Mouse (Mus musculus) stomach, embryonic 14.5 days (tissue): ENCODE data around the gene Gpr87. TPM values are rescaled to one million over a fixed set of nuclear protein-coding genes. Genes with fewer than 3 reads are reported as not detected.

Experiments
- ATAC-seq: fragments of 200-750 bp; cut with Nextera tagmentation; 2 replicates; pipeline ENCODE4 v1.8.0; 2017; ENCODE audit warnings: low read depth, moderate TSS enrichment; ENCODE audit not compliant: insufficient number of reproducible peaks, insufficient read depth, low FRiP score
- H3K27ac ChIP-seq: fragments of 300-500 bp; sonication (generic); 2 replicates; pipeline ENCODE4 v1.5.1; 2014; ENCODE audit warnings: mild to moderate bottlenecking, low read length, moderate library complexity, mixed read lengths
- H3K27me3 ChIP-seq: fragments of 300-500 bp; sonication (generic); 2 replicates; pipeline ENCODE4 v1.6.1; 2014; ENCODE audit warnings: low read length, control low read depth, mixed read lengths; ENCODE audit not compliant: control insufficient read depth, insufficient read depth
- H3K36me3 ChIP-seq: fragments of 300-500 bp; sonication (generic); 2 replicates; pipeline ENCODE4 v1.6.1; 2014; ENCODE audit warnings: mild to moderate bottlenecking, control low read depth, low read length, moderate library complexity, mixed read lengths; ENCODE audit not compliant: control insufficient read depth, insufficient read depth
- H3K4me1 ChIP-seq: fragments of 300-500 bp; sonication (generic); 2 replicates; pipeline ENCODE4 v1.6.1; 2014; ENCODE audit warnings: low read length, control low read depth, mixed read lengths; ENCODE audit not compliant: control insufficient read depth, insufficient read depth
- H3K4me2 ChIP-seq: fragments of 300-500 bp; sonication (generic); replicated peaks from 2 replicates; pipeline ENCODE4 v1.6.1; 2014; ENCODE audit warnings: low read depth, low read length, control low read depth
- H3K4me3 ChIP-seq: fragments of 300-500 bp; sonication (generic); 2 replicates; pipeline ENCODE4 v1.5.1; 2014; ENCODE audit warnings: low read depth, low read length, control low read depth
- H3K9ac ChIP-seq: fragments of 300-500 bp; sonication (generic); replicated peaks from 2 replicates; pipeline ENCODE4 v1.6.1; 2014; ENCODE audit warnings: low read depth, mild to moderate bottlenecking, control low read depth, low read length, moderate library complexity, mixed read lengths
- H3K9me3 ChIP-seq: fragments of 300-500 bp; sonication (generic); 2 replicates; pipeline ENCODE4 v1.6.1; 2016; ENCODE audit warnings: low read depth, low read length, control low read depth; ENCODE audit not compliant: control insufficient read depth
- WGBS: fragments of 180-500 bp; shearing (Covaris S2); extraction: QIAGEN DNeasy Blood & Tissue Kit; methylation state at CpG from one replicate; pipeline ENCODE4 v1.1.7; 2014; 5-methylcytosine and 5-hydroxymethylcytosine counted together
- polyA plus RNA-seq: library from polyadenylated mRNA; unstranded; fragments of >200 nt; fragmentation: Nextera tagmentation; extraction: Ambion mirVana; gene quantifications from 2 replicates; pipeline ENCODE4 v1.2.1, GENCODE M21; 2014

The Gpr87 gene
- polyA plus RNA-seq, result 5.7 and 9.5 TPM in 2 replicates

DNA sequence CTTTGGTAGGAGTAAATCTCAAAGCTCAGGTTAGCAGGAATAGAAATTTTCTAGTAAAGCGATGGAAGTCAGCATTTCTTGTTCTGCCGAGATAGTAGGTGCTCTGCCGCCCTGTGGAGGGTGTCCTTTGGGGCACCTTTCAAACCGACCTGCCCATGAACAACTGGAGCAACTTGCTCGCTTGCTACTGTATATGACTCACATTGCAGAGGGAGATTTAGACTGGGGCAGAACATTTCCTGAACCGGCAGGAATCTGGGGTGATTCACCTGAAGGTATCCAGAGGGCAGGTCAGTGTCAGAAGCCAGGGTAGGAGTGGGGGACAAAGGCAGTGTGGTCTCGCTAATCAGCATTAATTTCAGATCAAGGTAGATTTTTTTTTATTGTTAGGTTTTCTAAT lies at the start of gene Gpr87:
Gene Gpr87 (minus strand): TSS at position 167 of the 400 bp plus-strand sequence.
- H3K9me3 ChIP-seq, result no peaks in the 10 kb centered on the region
- 78% methylated on average over 7 of the region's 7 CpGs for WGBS
- no peak within 1 kb of the TSS for H3K9ac ChIP-seq
- no peak for ATAC-seq
- H3K4me3 ChIP-seq, result no peak within 1 kb of the TSS
- H3K36me3 ChIP-seq, result no peaks in the 10 kb centered on the region
- no peak within 1 kb of the TSS for H3K4me2 ChIP-seq
- H3K27ac ChIP-seq, result peak within 1 kb of the TSS; percentile 15; the same call in 1 of the 2 replicates
- H3K27me3 ChIP-seq, result no peaks in the 10 kb centered on the region
- no peaks in the 10 kb centered on the region for H3K4me1 ChIP-seq

DNA sequence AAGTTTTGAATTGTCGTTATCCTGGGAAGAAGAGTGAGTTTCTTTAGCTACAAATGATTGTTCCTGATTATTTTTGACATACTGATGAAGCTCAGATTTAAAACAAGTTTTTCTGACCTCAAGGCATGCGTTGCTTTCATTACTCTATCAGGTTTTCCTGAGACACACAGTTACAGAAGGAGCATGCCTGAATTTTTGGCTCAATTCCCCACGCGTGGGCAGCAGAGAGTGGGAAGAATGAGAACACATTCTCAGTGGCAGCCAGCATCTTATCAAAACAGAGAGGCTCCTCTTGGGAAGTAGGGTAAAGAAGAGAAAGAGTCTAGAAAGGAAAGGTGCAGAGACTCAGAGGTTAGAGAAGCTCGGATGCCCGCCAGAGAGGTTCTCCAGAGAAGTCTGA lies 48.5 kb upstream of the Gpr87 start:
- WGBS, result 66% methylated on average over 6 of the region's 6 CpGs
- Histone ChIP-seq H3K27ac (no peak overlapping the region), H3K4me1 (no peaks in the 10 kb centered on the region), H3K4me3 (no peak overlapping the region), H3K36me3 (no peaks in the 10 kb centered on the region), H3K9ac (no peak overlapping the region), H3K4me2 (no peak overlapping the region), H3K9me3 (no peaks in the 10 kb centered on the region), H3K27me3 (no peaks in the 10 kb centered on the region)
- ATAC-seq, result no peak

DNA sequence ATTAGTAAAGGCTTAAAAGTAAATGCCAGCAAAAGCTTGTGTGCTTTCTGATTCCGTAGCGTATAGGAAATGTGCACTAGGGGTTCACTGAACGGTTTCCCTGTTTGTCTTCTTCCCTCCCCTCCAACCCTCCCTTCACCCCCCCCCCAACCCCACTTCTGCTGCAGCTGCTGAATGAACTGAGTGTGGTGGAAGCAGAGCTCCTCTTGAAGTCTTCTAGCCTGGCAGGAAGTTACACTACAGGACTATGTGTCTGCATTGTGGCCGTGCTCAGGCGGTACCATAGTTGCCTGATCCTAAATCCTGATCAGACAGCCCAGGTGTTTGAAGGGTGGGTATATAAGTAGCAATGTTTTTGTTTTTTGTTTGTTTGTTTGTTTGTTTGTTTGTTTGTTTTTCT lies 40.0 kb upstream of the Gpr87 start:
- no peak overlapping the region for H3K9ac ChIP-seq
- no peak overlapping the region for H3K4me2 ChIP-seq
- H3K27me3 ChIP-seq, result no peaks in the 10 kb centered on the region
- ATAC-seq, result no peak
- H3K27ac ChIP-seq, result no peak overlapping the region
- no peaks in the 10 kb centered on the region for H3K4me1 ChIP-seq
- no peaks in the 10 kb centered on the region for H3K36me3 ChIP-seq
- H3K9me3 ChIP-seq, result no peaks in the 10 kb centered on the region
- WGBS, result 74% methylated on average over 5 of the region's 5 CpGs
- no peak overlapping the region for H3K4me3 ChIP-seq

DNA sequence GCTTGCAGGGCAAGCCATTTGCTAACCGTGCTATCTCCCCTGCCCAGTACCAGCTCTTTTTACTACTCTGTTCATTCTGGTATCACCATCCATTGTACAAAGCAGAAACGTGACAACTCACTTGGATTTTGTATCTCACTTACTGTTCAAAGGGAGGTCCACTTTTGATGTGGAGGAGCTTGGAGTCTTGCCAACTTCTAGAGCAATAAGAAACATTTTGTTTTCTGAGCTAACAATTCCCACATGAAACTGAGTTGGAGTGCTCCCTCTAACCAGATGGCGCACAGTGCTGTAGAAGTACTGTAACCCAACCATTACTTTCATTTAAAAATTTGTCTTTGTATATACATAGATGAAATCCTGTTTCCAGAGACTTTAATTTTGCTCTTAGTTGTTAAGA lies 36.0 kb upstream of the Gpr87 start:
- H3K9ac ChIP-seq, result no peak overlapping the region
- H3K4me1 ChIP-seq, result no peaks in the 10 kb centered on the region
- H3K27me3 ChIP-seq, result no peaks in the 10 kb centered on the region
- H3K4me2 ChIP-seq, result no peak overlapping the region
- H3K36me3 ChIP-seq, result no peaks in the 10 kb centered on the region
- H3K9me3 ChIP-seq, result no peaks in the 10 kb centered on the region
- H3K4me3 ChIP-seq, result no peak overlapping the region
- no peak for ATAC-seq
- no peak overlapping the region for H3K27ac ChIP-seq
- 67% methylated on average over 3 of the region's 3 CpGs for WGBS

DNA sequence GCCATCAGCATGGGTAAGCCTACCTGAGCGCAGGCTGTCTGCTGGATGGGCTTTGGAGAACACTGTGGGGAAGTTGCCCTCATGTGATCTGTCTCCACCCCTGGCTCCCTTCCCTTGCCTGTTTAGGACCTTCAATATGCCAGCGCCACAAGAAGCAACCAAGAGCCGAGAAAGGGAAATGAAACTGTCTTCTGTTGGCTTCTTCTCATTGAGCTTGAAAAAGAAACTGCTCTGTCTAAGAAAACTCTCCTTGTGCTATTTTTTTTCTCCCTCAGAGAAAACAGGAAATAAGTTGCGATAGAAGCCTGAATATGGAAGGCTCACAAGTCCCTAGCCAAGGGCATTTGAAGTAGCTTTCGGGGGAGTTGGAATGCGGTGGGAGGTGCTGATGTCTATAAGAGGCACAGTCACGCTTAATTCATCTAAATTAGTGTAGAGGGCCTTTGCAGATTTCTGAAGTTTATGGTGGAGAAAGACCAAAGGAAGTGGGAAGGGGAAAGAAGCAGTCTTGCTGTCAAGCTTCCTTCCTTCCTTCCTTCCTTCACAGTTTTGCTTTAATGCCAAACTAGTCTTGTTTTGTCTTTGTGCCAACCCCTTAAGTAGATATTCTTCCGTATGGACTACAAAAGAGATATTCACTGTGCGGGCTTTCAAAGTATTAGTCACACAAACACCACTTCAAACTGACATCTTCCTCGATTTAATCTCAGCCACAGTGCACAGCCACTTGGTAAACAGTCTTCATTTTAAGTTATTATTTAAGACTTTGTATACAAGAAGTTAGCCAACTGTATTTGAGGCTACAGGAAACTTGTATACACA lies 34.0 kb upstream of the Gpr87 start:
- WGBS, result 58% methylated on average over 10 of the region's 10 CpGs
- Histone ChIP-seq H3K27me3 (no peaks in the 10 kb centered on the region), H3K36me3 (no peaks in the 10 kb centered on the region), H3K27ac (peak overlapping the region; percentile 21; the same call in 1 of the 2 replicates), H3K9me3 (no peaks in the 10 kb centered on the region), H3K9ac (no peak overlapping the region), H3K4me2 (no peak overlapping the region), H3K4me1 (no peaks in the 10 kb centered on the region), H3K4me3 (no peak overlapping the region)
- ATAC-seq, result no peak

DNA sequence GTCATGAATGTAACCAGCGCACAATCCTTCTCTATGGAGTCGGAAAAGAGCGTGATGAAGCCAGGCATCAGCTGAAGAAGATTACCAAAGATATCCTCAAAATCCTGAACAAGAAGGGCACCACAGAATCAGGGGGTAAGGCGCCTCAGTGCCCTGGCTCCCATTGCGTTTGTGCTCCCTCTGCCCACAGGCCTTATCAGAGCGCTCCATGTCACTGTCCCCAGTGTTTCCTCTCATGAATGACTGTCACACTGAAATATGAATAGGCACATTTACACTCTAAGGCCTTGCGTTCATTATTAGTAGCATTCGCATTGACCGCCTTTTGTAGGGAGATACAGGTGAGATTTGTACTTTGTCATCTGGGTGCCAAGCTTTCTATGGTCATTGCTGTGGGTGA lies 32.8 kb upstream of the Gpr87 start:
- WGBS, result 95% methylated on average over 9 of the region's 9 CpGs
- Histone ChIP-seq H3K4me3 (no peak overlapping the region), H3K4me2 (no peak overlapping the region), H3K9me3 (no peaks in the 10 kb centered on the region), H3K27ac (no peak overlapping the region), H3K9ac (no peak overlapping the region), H3K27me3 (no peaks in the 10 kb centered on the region), H3K36me3 (no peaks in the 10 kb centered on the region), H3K4me1 (no peaks in the 10 kb centered on the region)
- ATAC-seq, result no peak

DNA sequence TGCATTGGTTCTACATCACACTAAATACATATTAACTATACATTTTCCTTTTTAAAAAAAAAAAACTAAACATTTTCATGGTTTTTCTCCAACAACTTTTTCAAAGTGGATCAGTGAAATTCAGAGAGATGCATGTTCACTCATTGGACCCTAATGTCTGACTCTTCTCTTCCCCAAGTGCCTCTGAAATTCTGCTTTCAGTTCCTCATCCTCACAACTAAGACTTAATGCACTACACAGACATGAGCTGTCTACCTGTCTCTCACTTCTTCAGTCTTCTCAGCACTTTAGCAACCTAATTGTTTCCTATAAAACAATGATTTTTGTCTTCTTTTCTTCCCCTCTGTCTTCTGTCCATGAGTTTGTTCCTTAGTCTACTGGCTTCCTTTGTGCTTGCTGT lies 30.5 kb upstream of the Gpr87 start:
- no peak overlapping the region for H3K4me2 ChIP-seq
- no peaks in the 10 kb centered on the region for H3K27me3 ChIP-seq
- H3K4me1 ChIP-seq, result no peaks in the 10 kb centered on the region
- no peaks in the 10 kb centered on the region for H3K9me3 ChIP-seq
- H3K4me3 ChIP-seq, result no peak overlapping the region
- H3K27ac ChIP-seq, result no peak overlapping the region
- no peak for ATAC-seq
- H3K9ac ChIP-seq, result no peak overlapping the region
- H3K36me3 ChIP-seq, result no peaks in the 10 kb centered on the region

DNA sequence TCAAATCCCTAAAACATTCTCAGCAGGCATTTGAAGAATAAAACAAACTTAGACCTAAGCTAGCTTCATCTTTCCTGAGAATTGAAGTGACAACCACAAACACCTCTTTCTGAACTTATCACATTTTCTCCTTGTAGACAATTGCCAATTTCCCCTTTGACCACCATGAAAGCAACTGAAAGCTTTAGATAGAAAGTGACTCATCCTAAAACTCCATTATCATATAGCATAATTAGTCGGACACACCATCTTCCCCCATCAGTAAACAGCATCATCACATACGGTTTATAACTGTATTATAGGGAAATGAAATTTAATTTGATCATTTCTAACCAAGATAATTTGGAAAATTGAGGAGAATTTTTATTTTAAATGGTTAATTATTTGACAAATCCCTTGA lies 27.4 kb upstream of the Gpr87 start:
- H3K4me1 ChIP-seq, result no peaks in the 10 kb centered on the region
- no peak for ATAC-seq
- no peaks in the 10 kb centered on the region for H3K36me3 ChIP-seq
- no peak overlapping the region for H3K27ac ChIP-seq
- no peaks in the 10 kb centered on the region for H3K9me3 ChIP-seq
- H3K4me3 ChIP-seq, result no peak overlapping the region
- no peaks in the 10 kb centered on the region for H3K27me3 ChIP-seq
- 96% methylated on average over 2 of the region's 2 CpGs for WGBS
- H3K9ac ChIP-seq, result no peak overlapping the region
- H3K4me2 ChIP-seq, result no peak overlapping the region

DNA sequence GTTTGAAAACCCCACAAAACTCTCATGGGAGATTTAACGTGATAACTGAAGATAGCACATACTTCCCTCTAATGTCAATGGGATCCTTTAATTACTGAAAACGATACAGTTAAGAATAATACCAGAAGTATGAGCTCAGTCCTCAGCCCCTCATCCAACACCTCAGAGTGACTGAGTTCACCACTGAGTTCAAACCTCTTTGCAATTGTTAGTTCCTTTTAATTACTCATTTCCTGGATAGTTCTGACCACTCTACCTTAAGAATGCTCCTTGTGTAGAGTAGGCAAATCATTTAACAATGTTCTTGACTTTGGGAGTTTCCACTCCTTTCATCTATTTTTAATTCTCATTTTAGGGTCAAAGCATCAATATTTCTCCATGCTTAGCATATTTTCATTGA lies 24.4 kb upstream of the Gpr87 start:
- no peaks in the 10 kb centered on the region for H3K9me3 ChIP-seq
- WGBS, result 78% methylated on average over 2 of the region's 2 CpGs
- no peak overlapping the region for H3K4me3 ChIP-seq
- no peaks in the 10 kb centered on the region for H3K36me3 ChIP-seq
- ATAC-seq, result no peak
- no peak overlapping the region for H3K27ac ChIP-seq
- H3K9ac ChIP-seq, result no peak overlapping the region
- no peaks in the 10 kb centered on the region for H3K27me3 ChIP-seq
- H3K4me2 ChIP-seq, result no peak overlapping the region
- no peaks in the 10 kb centered on the region for H3K4me1 ChIP-seq
